Mouse (Mus musculus): ENCODE measurements at regions not wholly inside any gene's neighbourhood (a gene's known extent, or its start where the extent isn't known, plus 50 kb on each side); places are given as distances from the start of the nearest gene placed in this dataset.

DNA sequence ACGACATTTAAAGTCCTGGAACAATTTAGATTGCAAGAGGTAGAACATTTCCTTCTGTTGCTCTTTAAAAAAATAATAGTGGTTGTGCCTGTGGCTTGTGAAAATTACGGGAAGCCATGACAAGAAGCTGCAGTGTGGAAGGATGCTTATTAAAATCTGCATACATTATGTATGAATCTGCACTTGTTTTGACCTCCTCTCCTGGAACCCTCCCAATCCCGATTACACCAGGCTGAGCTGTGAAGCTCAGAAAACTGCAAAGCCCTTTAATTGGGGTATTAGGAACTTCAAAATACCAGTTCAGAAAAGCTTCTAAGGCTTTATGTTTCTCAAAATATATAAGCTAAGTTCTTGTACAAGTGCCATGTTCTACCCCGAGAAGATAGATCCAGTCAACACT, 171.8 kb downstream of the Fam76b start:
- no peak overlapping the region for H3ac ChIP-seq (ENCODE audit: control insufficient read depth, insufficient read length, low read depth)
- H3K79me2 ChIP-seq (ENCODE audit: control insufficient read depth, insufficient read depth), result no peaks in the 10 kb centered on the region
- no peaks in the 10 kb centered on the region for H3K27me3 ChIP-seq (ENCODE audit: control insufficient read depth, insufficient read depth, insufficient read length)
- no peak overlapping the region for H3K4me3 ChIP-seq (ENCODE audit: insufficient read depth, poor library complexity, severe bottlenecking)
- H3K36me3 ChIP-seq (ENCODE audit: control insufficient read depth, insufficient read depth), result no peaks in the 10 kb centered on the region
- no peak for TF ChIP-seq MAX (IDR thresholded peaks at IDR 0.05)
- TF ChIP-seq FOSL1 (IDR thresholded peaks at IDR 0.05; ENCODE audit: insufficient read depth, low read length, poor library complexity, severe bottlenecking), result no peak
- no peak for TF ChIP-seq CEBPB (IDR thresholded peaks at IDR 0.05; ENCODE audit: low read depth)
- no peak for TF ChIP-seq MYOD1 (IDR thresholded peaks at IDR 0.05; ENCODE audit: control insufficient read depth, insufficient read length, low read depth)
- TF ChIP-seq MYOG (IDR thresholded peaks at IDR 0.05; ENCODE audit: control insufficient read depth, extremely low read depth, insufficient read length), result no peak
- no peaks in the 10 kb centered on the region for H3K79me3 ChIP-seq (ENCODE audit: low read depth)

DNA sequence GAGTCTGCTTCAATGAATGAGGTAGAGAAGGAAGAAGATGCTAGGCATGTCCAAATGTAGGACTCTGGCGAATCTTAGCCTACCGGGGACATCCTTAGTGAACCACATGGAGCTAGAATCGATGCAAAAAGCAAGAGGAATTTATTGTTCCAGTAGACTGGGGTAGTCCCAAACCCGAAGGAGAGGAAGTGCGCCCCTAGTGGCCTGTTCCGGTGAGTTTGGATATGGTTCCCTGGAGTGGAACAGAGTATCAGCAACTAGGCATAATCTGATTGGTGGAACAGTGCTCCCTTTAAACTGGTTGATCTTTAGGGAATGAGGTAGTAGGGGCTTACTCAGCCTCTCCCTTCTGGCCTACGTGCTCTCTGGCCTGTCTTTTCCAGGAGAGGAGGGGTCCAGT, 174.0 kb downstream of the Fam76b start:
- H3ac ChIP-seq (ENCODE audit: control insufficient read depth, insufficient read length, low read depth), result no peak overlapping the region
- H3K79me2 ChIP-seq (ENCODE audit: control insufficient read depth, insufficient read depth), result no peaks in the 10 kb centered on the region
- TF ChIP-seq CEBPB (IDR thresholded peaks at IDR 0.05; ENCODE audit: low read depth) (no peak), FOSL1 (IDR thresholded peaks at IDR 0.05; ENCODE audit: insufficient read depth, low read length, poor library complexity, severe bottlenecking) (no peak), USF1 (IDR thresholded peaks at IDR 0.05; ENCODE audit: low read depth) (no peak), MAX (IDR thresholded peaks at IDR 0.05) (no peak), MYOG (IDR thresholded peaks at IDR 0.05; ENCODE audit: control insufficient read depth, extremely low read depth, insufficient read length) (no peak), MYOD1 (IDR thresholded peaks at IDR 0.05; ENCODE audit: control insufficient read depth, insufficient read length, low read depth) (no peak), CTCF (IDR thresholded peaks at IDR 0.05; ENCODE audit: control insufficient read depth, insufficient read depth, insufficient read length) (no peak)
- H3K79me3 ChIP-seq (ENCODE audit: low read depth), result no peaks in the 10 kb centered on the region
- no peaks in the 10 kb centered on the region for H3K36me3 ChIP-seq (ENCODE audit: control insufficient read depth, insufficient read depth)
- H3K4me3 ChIP-seq (ENCODE audit: insufficient read depth, poor library complexity, severe bottlenecking), result no peak overlapping the region
- no peaks in the 10 kb centered on the region for H3K27me3 ChIP-seq (ENCODE audit: control insufficient read depth, insufficient read depth, insufficient read length)

DNA sequence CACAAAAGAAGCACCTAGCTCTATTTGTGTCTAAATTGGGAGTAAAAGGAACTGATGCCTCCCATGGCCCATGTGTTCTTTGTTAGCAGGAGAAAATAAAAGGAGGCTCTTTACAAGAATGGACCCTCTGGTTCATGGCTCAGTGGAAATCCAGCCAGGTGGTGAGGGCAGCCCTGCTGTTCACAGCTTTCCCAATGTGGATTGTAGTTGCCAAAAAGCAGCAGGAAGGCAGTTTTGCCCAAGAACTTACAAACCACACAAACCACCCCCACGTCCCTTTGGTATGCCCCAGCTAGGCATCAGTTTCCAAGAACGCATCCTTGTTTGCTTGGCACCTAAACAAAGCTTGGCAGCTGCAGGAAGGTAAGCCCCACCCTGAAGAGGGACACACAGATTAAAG, 174.7 kb downstream of the Fam76b start:
- H3ac ChIP-seq (ENCODE audit: control insufficient read depth, insufficient read length, low read depth), result no peak overlapping the region
- H3K36me3 ChIP-seq (ENCODE audit: control insufficient read depth, insufficient read depth), result no peaks in the 10 kb centered on the region
- H3K4me3 ChIP-seq (ENCODE audit: insufficient read depth, poor library complexity, severe bottlenecking), result no peak overlapping the region
- no peaks in the 10 kb centered on the region for H3K79me3 ChIP-seq (ENCODE audit: low read depth)
- TF ChIP-seq CEBPB (IDR thresholded peaks at IDR 0.05; ENCODE audit: low read depth), result no peak
- TF ChIP-seq MYOD1 (IDR thresholded peaks at IDR 0.05; ENCODE audit: control insufficient read depth, insufficient read length, low read depth), result no peak
- TF ChIP-seq MYOG (IDR thresholded peaks at IDR 0.05; ENCODE audit: control insufficient read depth, extremely low read depth, insufficient read length), result no peak
- no peak for TF ChIP-seq USF1 (IDR thresholded peaks at IDR 0.05; ENCODE audit: low read depth)
- TF ChIP-seq CTCF (IDR thresholded peaks at IDR 0.05; ENCODE audit: control insufficient read depth, insufficient read depth, insufficient read length), result no peak
- no peak for TF ChIP-seq MAX (IDR thresholded peaks at IDR 0.05)
- TF ChIP-seq FOSL1 (IDR thresholded peaks at IDR 0.05; ENCODE audit: insufficient read depth, low read length, poor library complexity, severe bottlenecking), result no peak
- no peaks in the 10 kb centered on the region for H3K27me3 ChIP-seq (ENCODE audit: control insufficient read depth, insufficient read depth, insufficient read length)
- no peaks in the 10 kb centered on the region for H3K79me2 ChIP-seq (ENCODE audit: control insufficient read depth, insufficient read depth)

DNA sequence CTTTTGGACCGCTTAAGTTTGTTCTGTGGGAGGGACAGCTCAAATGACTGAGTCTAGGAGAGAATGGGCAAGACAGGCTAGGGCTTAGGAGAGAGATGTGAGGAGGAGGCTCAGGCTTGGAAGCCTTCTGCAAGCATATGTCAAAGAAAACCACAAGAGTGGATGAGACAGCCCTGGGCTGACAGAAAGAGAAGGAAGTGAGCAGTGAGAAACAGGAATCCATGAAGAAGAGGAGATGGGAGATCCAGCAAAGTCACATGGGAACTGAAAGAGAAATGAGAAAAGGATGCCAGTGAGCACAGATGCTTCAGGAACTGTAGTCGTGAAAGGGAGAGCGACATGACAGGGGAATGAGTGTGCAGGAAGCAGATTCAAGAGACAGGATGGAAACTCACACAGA, 175.6 kb downstream of the Fam76b start:
- H3ac ChIP-seq (ENCODE audit: control insufficient read depth, insufficient read length, low read depth), result no peak overlapping the region
- H3K79me3 ChIP-seq (ENCODE audit: low read depth), result no peaks in the 10 kb centered on the region
- H3K36me3 ChIP-seq (ENCODE audit: control insufficient read depth, insufficient read depth), result no peaks in the 10 kb centered on the region
- H3K79me2 ChIP-seq (ENCODE audit: control insufficient read depth, insufficient read depth), result no peaks in the 10 kb centered on the region
- H3K4me3 ChIP-seq (ENCODE audit: insufficient read depth, poor library complexity, severe bottlenecking), result no peak overlapping the region
- TF ChIP-seq USF1 (IDR thresholded peaks at IDR 0.05; ENCODE audit: low read depth) (no peak), MAX (IDR thresholded peaks at IDR 0.05) (no peak), CEBPB (IDR thresholded peaks at IDR 0.05; ENCODE audit: low read depth) (no peak), CTCF (IDR thresholded peaks at IDR 0.05; ENCODE audit: control insufficient read depth, insufficient read depth, insufficient read length) (no peak), MYOG (IDR thresholded peaks at IDR 0.05; ENCODE audit: control insufficient read depth, extremely low read depth, insufficient read length) (no peak)
- no peaks in the 10 kb centered on the region for H3K27me3 ChIP-seq (ENCODE audit: control insufficient read depth, insufficient read depth, insufficient read length)

DNA sequence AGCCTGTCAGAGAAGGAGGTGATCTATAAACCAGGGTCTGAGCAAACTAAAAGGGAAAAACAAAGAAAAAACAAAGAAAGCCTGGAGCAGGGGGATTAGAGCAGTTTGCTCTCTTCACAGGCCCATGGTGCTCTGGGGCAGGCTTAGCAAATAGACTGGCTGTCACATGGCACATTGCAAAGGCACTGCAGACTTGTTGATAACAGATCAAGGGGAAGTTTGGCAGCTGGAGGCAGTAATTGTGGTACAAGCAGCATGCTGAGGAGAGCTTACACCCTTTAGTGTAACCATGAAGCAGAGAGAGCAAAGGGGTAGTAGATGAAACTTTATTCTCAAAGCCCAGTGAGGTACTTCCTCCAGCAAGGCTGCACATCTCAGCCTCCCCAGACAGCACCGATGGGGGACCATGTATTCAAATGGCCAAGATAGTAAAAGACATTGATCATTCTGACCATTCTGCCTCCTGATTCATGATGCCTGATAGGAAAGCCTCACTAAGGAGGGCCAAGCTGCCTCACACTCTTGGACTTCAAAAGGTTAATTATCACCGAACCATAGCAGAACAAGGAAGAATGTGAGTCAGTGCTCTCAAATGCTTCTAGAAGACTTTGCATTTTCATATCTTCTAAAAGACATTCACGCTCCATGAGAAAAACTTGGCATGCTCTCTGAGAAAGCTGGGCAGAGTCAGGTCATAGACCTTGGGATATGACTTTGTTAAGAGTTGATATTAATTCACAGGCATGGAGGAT, 178.9 kb downstream of the Fam76b start:
- TF ChIP-seq MYOD1 (IDR thresholded peaks at IDR 0.05; ENCODE audit: control insufficient read depth, insufficient read length, low read depth), result no peak
- no peak for TF ChIP-seq FOSL1 (IDR thresholded peaks at IDR 0.05; ENCODE audit: insufficient read depth, low read length, poor library complexity, severe bottlenecking)
- TF ChIP-seq MAX (IDR thresholded peaks at IDR 0.05), result no peak
- no peak for TF ChIP-seq CTCF (IDR thresholded peaks at IDR 0.05; ENCODE audit: control insufficient read depth, insufficient read depth, insufficient read length)
- no peak for TF ChIP-seq MYOG (IDR thresholded peaks at IDR 0.05; ENCODE audit: control insufficient read depth, extremely low read depth, insufficient read length)
- TF ChIP-seq CEBPB (IDR thresholded peaks at IDR 0.05; ENCODE audit: low read depth), result no peak
- no peak for TF ChIP-seq USF1 (IDR thresholded peaks at IDR 0.05; ENCODE audit: low read depth)
- H3K27me3 ChIP-seq (ENCODE audit: control insufficient read depth, insufficient read depth, insufficient read length), result no peaks in the 10 kb centered on the region
- H3K36me3 ChIP-seq (ENCODE audit: control insufficient read depth, insufficient read depth), result no peaks in the 10 kb centered on the region
- H3ac ChIP-seq (ENCODE audit: control insufficient read depth, insufficient read length, low read depth), result no peak overlapping the region
- no peaks in the 10 kb centered on the region for H3K79me3 ChIP-seq (ENCODE audit: low read depth)
- H3K4me3 ChIP-seq (ENCODE audit: insufficient read depth, poor library complexity, severe bottlenecking), result no peak overlapping the region
- H3K79me2 ChIP-seq (ENCODE audit: control insufficient read depth, insufficient read depth), result no peaks in the 10 kb centered on the region

DNA sequence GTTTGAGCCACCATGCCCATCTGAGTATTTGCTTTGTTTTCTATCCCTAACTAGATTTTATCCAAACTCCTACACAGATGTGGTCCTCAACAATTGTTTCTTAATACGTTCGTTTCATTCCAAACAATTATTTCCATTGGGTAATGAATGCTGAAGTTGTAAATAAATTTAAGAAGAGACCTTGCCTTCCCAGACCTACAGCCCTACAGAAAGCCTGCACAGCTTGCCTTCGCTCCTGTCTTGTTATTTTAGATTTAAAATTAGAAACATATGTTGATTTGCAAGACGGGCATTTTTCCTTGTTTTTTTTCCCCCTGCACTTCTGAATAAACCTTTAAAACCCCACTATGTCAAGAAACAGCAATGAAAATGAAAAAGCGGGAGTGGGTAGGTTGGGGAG, 181.9 kb downstream of the Fam76b start:
- no peaks in the 10 kb centered on the region for H3K36me3 ChIP-seq (ENCODE audit: control insufficient read depth, insufficient read depth)
- H3K27me3 ChIP-seq (ENCODE audit: control insufficient read depth, insufficient read depth, insufficient read length), result no peaks in the 10 kb centered on the region
- H3ac ChIP-seq (ENCODE audit: control insufficient read depth, insufficient read length, low read depth), result no peak overlapping the region
- no peaks in the 10 kb centered on the region for H3K79me2 ChIP-seq (ENCODE audit: control insufficient read depth, insufficient read depth)
- H3K79me3 ChIP-seq (ENCODE audit: low read depth), result no peaks in the 10 kb centered on the region
- no peak for TF ChIP-seq CTCF (IDR thresholded peaks at IDR 0.05; ENCODE audit: control insufficient read depth, insufficient read depth, insufficient read length)
- no peak for TF ChIP-seq MYOD1 (IDR thresholded peaks at IDR 0.05; ENCODE audit: control insufficient read depth, insufficient read length, low read depth)
- TF ChIP-seq MYOG (IDR thresholded peaks at IDR 0.05; ENCODE audit: control insufficient read depth, extremely low read depth, insufficient read length), result no peak
- TF ChIP-seq MAX (IDR thresholded peaks at IDR 0.05), result no peak
- no peak for TF ChIP-seq USF1 (IDR thresholded peaks at IDR 0.05; ENCODE audit: low read depth)
- no peak for TF ChIP-seq FOSL1 (IDR thresholded peaks at IDR 0.05; ENCODE audit: insufficient read depth, low read length, poor library complexity, severe bottlenecking)
- TF ChIP-seq CEBPB (IDR thresholded peaks at IDR 0.05; ENCODE audit: low read depth), result no peak
- no peak overlapping the region for H3K4me3 ChIP-seq (ENCODE audit: insufficient read depth, poor library complexity, severe bottlenecking)

Data from C2C12 (cell line).